Comparison of ENCODE assay signal across 15 mouse cellular contexts in genomic region chr2:164458535-164458934, GRCm38 (mm10). TPM values are rescaled to one million over a fixed set of nuclear protein-coding genes. Genes with fewer than 3 reads are reported as not detected.
DNase-seq lines count a peak whose midpoint lies in the region; ATAC-seq lines count a peak whose summit lies in the region.
"Had no signal": no experiment of that assay in that cellular context is flagged by ENCODE, and none has a peak within 500 bp of the region (broad histone marks: within the 10 kb centered on the region; RNA-seq: fewer than 3 reads in every experiment).

No protein-coding gene starts in this region.

- WGBS in kidney, embryonic 15.5 days = 84% methylated on average over 8 of the region's 8 CpGs
- 57% methylated on average over 8 of the region's 8 CpGs for WGBS in lung, embryonic 16.5 days
- WGBS in heart, embryonic 11.5 days (ENCODE audit: insufficient replicate concordance) = 82% methylated on average over 8 of the region's 8 CpGs

- peaks cover 7% of the 10 kb centered on the region for H3K36me3 ChIP-seq in kidney, embryonic 15.5 days
- no peaks in the 10 kb centered on the region for H3K36me3 ChIP-seq in lung, embryonic 16.5 days (ENCODE audit: control insufficient read depth, insufficient read depth, low read length)
- H3K36me3 ChIP-seq in heart, embryonic 11.5 days (ENCODE audit: control insufficient read depth, insufficient read depth, low read length) = no peaks in the 10 kb centered on the region

- H3K4me1 ChIP-seq in kidney, embryonic 15.5 days = peaks cover 46% of the 10 kb centered on the region
- H3K4me1 ChIP-seq in lung, embryonic 16.5 days (replicated peaks; ENCODE audit: control insufficient read depth, insufficient read depth, low read length) = peaks cover 44% of the 10 kb centered on the region
- H3K4me1 ChIP-seq in heart, embryonic 11.5 days (ENCODE audit: control insufficient read depth, insufficient read depth, low read length) = peaks cover 21% of the 10 kb centered on the region

- H3K4me3 ChIP-seq in kidney, embryonic 15.5 days (replicated peaks) = no peak overlapping the region
- H3K4me3 ChIP-seq in lung, embryonic 16.5 days (ENCODE audit: low read length) = no peak overlapping the region
- no peak overlapping the region for H3K4me3 ChIP-seq in heart, embryonic 11.5 days (ENCODE audit: low read depth, low read length)
- H3K4me3 ChIP-seq: embryonic facial prominence, embryonic 13.5 days; heart, embryonic 13.5 days; megakaryocyte, embryonic 14.5 days had no signal

- intact Hi-C loops in heart, postnatal 14 days (cut with DNase I) = no loop called here

- no peaks in the 10 kb centered on the region for H3K27me3 ChIP-seq in kidney, embryonic 15.5 days
- H3K27me3 ChIP-seq in lung, embryonic 16.5 days (ENCODE audit: control insufficient read depth, insufficient read depth, low read depth, low read length) = no peaks in the 10 kb centered on the region
- H3K27me3 ChIP-seq in heart, embryonic 11.5 days (ENCODE audit: control insufficient read depth, insufficient read depth, low read length) = no peaks in the 10 kb centered on the region
- H3K27me3 ChIP-seq: embryonic facial prominence, embryonic 13.5 days; heart, embryonic 13.5 days had no signal

- peak; percentile 83 for DNase-seq in A20 (ENCODE audit: low read depth, low spot score)
- DNase-seq in adrenal gland, adult 8-10 months = peak; percentile 80
- no peak for DNase-seq in left cerebral cortex, adult 8-10 months (ENCODE audit: low spot score in 2 of 2)
- DNase-seq in heart, postnatal 14 days = no peak
- DNase-seq: cerebellum, adult 8-10 months; thymus, adult 2 months had no signal

- no peak overlapping the region for H3K4me2 ChIP-seq in kidney, embryonic 15.5 days
- peak overlapping the region; percentile 27; the same call in 1 of the 2 replicates for H3K4me2 ChIP-seq in lung, embryonic 16.5 days (ENCODE audit: low read depth, low read length)
- H3K4me2 ChIP-seq in heart, embryonic 11.5 days = no peak overlapping the region
- H3K4me2 ChIP-seq: embryonic facial prominence, embryonic 13.5 days; heart, embryonic 13.5 days had no signal

- no peaks in the 10 kb centered on the region for H3K9me3 ChIP-seq in kidney, embryonic 15.5 days (replicated peaks)
- no peaks in the 10 kb centered on the region for H3K9me3 ChIP-seq in lung, embryonic 16.5 days (ENCODE audit: control insufficient read depth, low read length)
- H3K9me3 ChIP-seq in heart, embryonic 11.5 days (replicated peaks; ENCODE audit: control insufficient read depth, low read length) = no peaks in the 10 kb centered on the region
- H3K9me3 ChIP-seq: embryonic facial prominence, embryonic 13.5 days; heart, embryonic 13.5 days; megakaryocyte, embryonic 14.5 days had no signal

- H3K27ac ChIP-seq in kidney, embryonic 15.5 days = peak overlapping the region; percentile 93
- H3K27ac ChIP-seq in lung, embryonic 16.5 days (ENCODE audit: low read length) = peak overlapping the region; percentile 87
- H3K27ac ChIP-seq in heart, embryonic 11.5 days (ENCODE audit: low read depth, low read length) = no peak overlapping the region
- H3K27ac ChIP-seq: embryonic facial prominence, embryonic 13.5 days; heart, embryonic 13.5 days had no signal

- no peak for ATAC-seq in kidney, embryonic 15.5 days (replicated peaks; ENCODE audit: low FRiP score)
- ATAC-seq in lung, embryonic 16.5 days (ENCODE audit: low read depth) = no peak
- ATAC-seq in heart, embryonic 11.5 days (replicated peaks; ENCODE audit: insufficient number of reproducible peaks, low FRiP score, low TSS enrichment) = no peak
- ATAC-seq: activated CD4-positive, CD25-positive, alpha-beta regulatory T cell, adult 4 months; forebrain, embryonic 16.5 days had no signal

- H3K9ac ChIP-seq in kidney, embryonic 15.5 days = no peak overlapping the region
- H3K9ac ChIP-seq in lung, embryonic 16.5 days (ENCODE audit: low read length) = no peak overlapping the region
- H3K9ac ChIP-seq in heart, embryonic 11.5 days (ENCODE audit: low read depth, low read length) = no peak overlapping the region
- H3K9ac ChIP-seq: embryonic facial prominence, embryonic 13.5 days; heart, embryonic 13.5 days had no signal

RNA-seq across cellular contexts. Expression of gene Sys1, which starts 1.8 kb away (rescaled TPM):
- total RNA-seq in adrenal gland, adult 8-10 months (2022) = 10 to 100 TPM; 26.2 to 34.8 (median 30.9) TPM
- polyA plus RNA-seq in kidney, embryonic 15.5 days (2015; fragmentation: Nextera tagmentation; extraction: Ambion mirVana) = 59.2 and 64.2 TPM in 2 replicates
- 59.9 and 62.3 TPM in 2 replicates for polyA plus RNA-seq in lung, embryonic 16.5 days (2015; fragmentation: Nextera tagmentation; extraction: Ambion mirVana)
- total RNA-seq in left cerebral cortex, adult 8-10 months (2022) = 10 to 100 TPM; 39.4 to 46.1 (median 40.6) TPM
- 10 to 100 TPM; 21.2 to 21.9 TPM for total RNA-seq in heart, postnatal 14 days (2021)
- 37.0 and 42.3 TPM in 2 replicates for polyA plus RNA-seq in heart, embryonic 11.5 days (2014; fragmentation: Nextera tagmentation; extraction: Ambion mirVana)

RNA-seq across cellular contexts. Expression of gene Gm20458, which starts 2.2 kb away (rescaled TPM):
- 1 to 10 TPM in 3 of 4 experiments, not detected in 1; 2.3 to 7.3 (median 4.6) TPM for total RNA-seq in adrenal gland, adult 8-10 months (2022)
- 7.7 and 8.3 TPM in 2 replicates for polyA plus RNA-seq in kidney, embryonic 15.5 days (2015; fragmentation: Nextera tagmentation; extraction: Ambion mirVana)
- polyA plus RNA-seq in lung, embryonic 16.5 days (2015; fragmentation: Nextera tagmentation; extraction: Ambion mirVana) = 7.9 and 15.2 TPM in 2 replicates
- 10 to 100 TPM in 1 of 4 experiments, 1 to 10 TPM in 3; 4.4 to 15.6 (median 6.3) TPM for total RNA-seq in left cerebral cortex, adult 8-10 months (2022)
- 1 to 10 TPM; 3.0 to 5.3 TPM for total RNA-seq in heart, postnatal 14 days (2021)
- polyA plus RNA-seq in heart, embryonic 11.5 days (2014; fragmentation: Nextera tagmentation; extraction: Ambion mirVana) = 4.8 and 8.4 TPM in 2 replicates
- total RNA-seq: ES-E14 had no signal

RNA-seq across cellular contexts. Expression of gene Sdc4, which starts 14.8 kb away (rescaled TPM):
- 100 to 1,000 TPM in 2 of 4 experiments, 10 to 100 TPM in 2; 89.0 to 114 (median 105) TPM for total RNA-seq in adrenal gland, adult 8-10 months (2022)
- polyA plus RNA-seq in kidney, embryonic 15.5 days (2015; fragmentation: Nextera tagmentation; extraction: Ambion mirVana) = 149 and 161 TPM in 2 replicates
- 226 and 247 TPM in 2 replicates for polyA plus RNA-seq in lung, embryonic 16.5 days (2015; fragmentation: Nextera tagmentation; extraction: Ambion mirVana)
- 100 to 1,000 TPM in 1 of 4 experiments, 10 to 100 TPM in 3; 81.2 to 117 (median 89.0) TPM for total RNA-seq in left cerebral cortex, adult 8-10 months (2022)
- total RNA-seq in heart, postnatal 14 days (2021) = 10 to 100 TPM; 20.0 to 27.0 TPM
- polyA plus RNA-seq in heart, embryonic 11.5 days (2014; fragmentation: Nextera tagmentation; extraction: Ambion mirVana) = 33.9 and 34.6 TPM in 2 replicates

RNA-seq across cellular contexts. Expression of gene Trp53tg5, which starts 15.0 kb away (rescaled TPM):
- not detected for total RNA-seq in adrenal gland, adult 8-10 months (2022)
- not detected in 2 replicates for polyA plus RNA-seq in kidney, embryonic 15.5 days (2015; fragmentation: Nextera tagmentation; extraction: Ambion mirVana)
- not detected in 2 replicates for polyA plus RNA-seq in lung, embryonic 16.5 days (2015; fragmentation: Nextera tagmentation; extraction: Ambion mirVana)
- total RNA-seq in left cerebral cortex, adult 8-10 months (2022) = not detected
- total RNA-seq in heart, postnatal 14 days (2021) = not detected
- polyA plus RNA-seq in heart, embryonic 11.5 days (2014; fragmentation: Nextera tagmentation; extraction: Ambion mirVana) = not detected in 2 replicates
- polyA plus RNA-seq: embryonic facial prominence, embryonic 13.5 days; forebrain, embryonic 16.5 days; heart, embryonic 13.5 days; thymus, adult 2 months had no signal

RNA-seq across cellular contexts. Expression of gene Dbndd2, which starts 27.4 kb away (rescaled TPM):
- 10 to 100 TPM in 2 of 4 experiments, 1 to 10 TPM in 2; 5.4 to 18.3 (median 11.6) TPM for total RNA-seq in adrenal gland, adult 8-10 months (2022)
- 13.0 and 14.0 TPM in 2 replicates for polyA plus RNA-seq in kidney, embryonic 15.5 days (2015; fragmentation: Nextera tagmentation; extraction: Ambion mirVana)
- 13.0 and 23.4 TPM in 2 replicates for polyA plus RNA-seq in lung, embryonic 16.5 days (2015; fragmentation: Nextera tagmentation; extraction: Ambion mirVana)
- total RNA-seq in left cerebral cortex, adult 8-10 months (2022) = 100 to 1,000 TPM; 140 to 155 (median 147) TPM
- 10 to 100 TPM; 17.9 to 19.0 TPM for total RNA-seq in heart, postnatal 14 days (2021)
- 16.5 and 21.9 TPM in 2 replicates for polyA plus RNA-seq in heart, embryonic 11.5 days (2014; fragmentation: Nextera tagmentation; extraction: Ambion mirVana)

Comparison
In these comparisons a context has a peak if more than half of its experiments do, and no peak if none do; other contexts are left out.
1. DNase-seq: peak in A20 (single experiment) and adrenal gland, adult 8-10 months (single experiment); none in left cerebral cortex, adult 8-10 months (0 of 2) and heart, postnatal 14 days (0 of 2).